Mouse (Mus musculus) intestine, postnatal 0 days (tissue): ENCODE data around the gene Prom2. TPM values are rescaled to one million over a fixed set of nuclear protein-coding genes. Genes with fewer than 3 reads are reported as not detected.

Experiments
- ATAC-seq: fragments of 200-750 bp; cut with Nextera tagmentation; 2 replicates; pipeline ENCODE4 v1.8.0; 2017; ENCODE audit warnings: mild to moderate bottlenecking, moderate TSS enrichment, moderate library complexity
- H3K27ac ChIP-seq: fragments of 300-500 bp; sonication (generic); 2 replicates; pipeline ENCODE4 v1.5.1; 2014; ENCODE audit warnings: mild to moderate bottlenecking, low read depth, low read length, moderate library complexity
- H3K27me3 ChIP-seq: fragments of 300-500 bp; sonication (generic); replicated peaks from 2 replicates; pipeline ENCODE4 v1.6.1; 2014; ENCODE audit warnings: low read length, mixed read lengths; ENCODE audit not compliant: control insufficient read depth, insufficient read depth
- H3K36me3 ChIP-seq: fragments of 300-500 bp; sonication (generic); 2 replicates; pipeline ENCODE4 v1.6.1; 2014; ENCODE audit warnings: mild to moderate bottlenecking, moderate library complexity; ENCODE audit not compliant: control insufficient read depth, insufficient read depth
- H3K4me1 ChIP-seq: fragments of 300-500 bp; sonication (generic); replicated peaks from 2 replicates; pipeline ENCODE4 v1.6.1; 2014; ENCODE audit warnings: antibody characterized with exemption, low read length, mixed read lengths; ENCODE audit not compliant: control insufficient read depth, insufficient read depth
- H3K4me2 ChIP-seq: fragments of 300-500 bp; sonication (generic); replicated peaks from 2 replicates; pipeline ENCODE4 v1.6.1; 2014; ENCODE audit warnings: low read depth, mild to moderate bottlenecking, moderate library complexity
- H3K4me3 ChIP-seq: fragments of 300-500 bp; sonication (generic); 2 replicates; pipeline ENCODE4 v1.5.1; 2014; ENCODE audit warnings: low read depth, low read length
- H3K9ac ChIP-seq: fragments of 300-500 bp; sonication (generic); 2 replicates; pipeline ENCODE4 v1.6.1; 2014; ENCODE audit warnings: mild to moderate bottlenecking, low read depth, low read length
- H3K9me3 ChIP-seq: fragments of 300-500 bp; sonication (generic); 2 replicates; pipeline ENCODE4 v1.6.1; 2016; ENCODE audit warnings: mixed run types; ENCODE audit not compliant: control insufficient read depth
- CTCF ChIP-seq: sonication (generic); IDR thresholded peaks from 2 replicates; pipeline ENCODE4 v1.5.1; 2016; ENCODE audit warnings: low read depth, mild to moderate bottlenecking, control low read depth, antibody characterized with exemption, moderate library complexity
- WGBS: fragments of 180-500 bp; shearing (Covaris S2); extraction: QIAGEN DNeasy Blood & Tissue Kit; methylation state at CpG from one replicate; pipeline ENCODE4 v1.1.7; 2014; 5-methylcytosine and 5-hydroxymethylcytosine counted together
- polyA plus RNA-seq: library from polyadenylated mRNA; unstranded; fragments of >200 nt; fragmentation: Nextera tagmentation; extraction: Ambion mirVana; gene quantifications from 2 replicates; pipeline ENCODE4 v1.2.1, GENCODE M21; 2015

Gene Prom2
- polyA plus RNA-seq, 1 experiment from 2014 or later: 0.04 TPM

DNA sequence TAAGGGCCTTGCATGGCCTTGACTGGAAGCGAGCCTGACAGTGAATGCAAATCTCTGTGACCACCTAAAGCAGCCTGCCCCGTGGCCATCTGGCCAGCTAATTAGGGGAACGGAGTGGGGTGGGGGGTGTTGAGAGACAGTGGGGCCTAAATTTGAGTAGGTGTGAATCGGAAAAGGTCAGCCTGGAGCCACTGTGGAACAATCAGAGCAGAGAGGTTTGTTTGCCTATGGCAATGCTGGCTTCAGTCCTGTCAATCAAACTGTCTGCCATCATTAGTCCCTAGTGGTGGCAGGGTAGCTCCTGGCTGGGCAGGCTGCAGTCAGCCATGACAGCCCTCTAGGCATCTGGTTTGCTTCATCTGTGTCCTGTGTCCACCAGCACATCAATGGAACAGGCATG, 29.8 kb downstream of the Prom2 start:
- Histone ChIP-seq H3K27ac (no peak overlapping the region), H3K36me3 (no peaks in the 10 kb centered on the region), H3K4me2 (no peak overlapping the region), H3K4me1 (no peaks in the 10 kb centered on the region), H3K4me3 (no peak overlapping the region), H3K27me3 (no peaks in the 10 kb centered on the region), H3K9ac (no peak overlapping the region), H3K9me3 (no peaks in the 10 kb centered on the region)
- no peak for ATAC-seq
- WGBS: 48% methylated on average over 4 of the region's 4 CpGs
- no peak for TF ChIP-seq CTCF

DNA sequence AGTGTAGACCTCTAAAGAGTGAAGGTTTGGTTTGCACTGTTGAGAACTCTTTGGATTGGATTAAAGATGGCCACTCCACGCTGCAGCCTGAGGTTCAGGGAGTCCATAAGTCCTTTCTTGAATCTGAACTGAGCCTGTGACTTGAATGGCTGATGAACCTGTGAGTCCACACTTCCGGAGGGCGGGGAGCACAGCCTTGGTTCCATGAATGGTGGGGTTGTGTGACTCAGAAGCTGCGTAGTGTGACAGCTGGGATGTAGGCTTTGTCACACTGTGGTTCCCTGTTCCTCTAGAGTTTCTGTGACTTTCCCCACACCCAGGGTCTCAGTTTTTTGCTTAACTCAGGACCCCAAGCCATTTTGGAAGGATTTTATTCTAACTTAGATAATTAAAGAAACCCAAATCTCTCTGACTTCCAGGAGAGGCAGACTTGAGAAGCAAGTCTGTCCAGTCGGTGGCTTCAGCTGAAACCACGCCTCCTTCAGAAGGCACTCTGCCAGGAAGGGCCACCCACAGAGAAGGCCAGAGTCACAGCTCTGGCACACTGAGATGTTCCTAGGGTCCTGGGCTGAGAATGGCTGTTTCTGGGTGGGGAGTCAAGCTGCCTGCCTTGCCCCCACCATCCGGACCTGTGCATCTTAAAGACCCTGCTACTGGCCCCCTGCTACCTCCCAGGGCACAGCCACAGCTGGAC, 33.2 kb downstream of the Prom2 start:
- no peak for TF ChIP-seq CTCF
- H3K9me3 ChIP-seq: no peaks in the 10 kb centered on the region
- 60% methylated on average over 7 of the region's 7 CpGs for WGBS
- H3K36me3 ChIP-seq: no peaks in the 10 kb centered on the region
- ATAC-seq: no peak
- no peak overlapping the region for H3K4me2 ChIP-seq
- no peaks in the 10 kb centered on the region for H3K4me1 ChIP-seq
- no peak overlapping the region for H3K9ac ChIP-seq
- no peak overlapping the region for H3K27ac ChIP-seq
- no peak overlapping the region for H3K4me3 ChIP-seq
- no peaks in the 10 kb centered on the region; the same call in 1 of the 2 replicates for H3K27me3 ChIP-seq

DNA sequence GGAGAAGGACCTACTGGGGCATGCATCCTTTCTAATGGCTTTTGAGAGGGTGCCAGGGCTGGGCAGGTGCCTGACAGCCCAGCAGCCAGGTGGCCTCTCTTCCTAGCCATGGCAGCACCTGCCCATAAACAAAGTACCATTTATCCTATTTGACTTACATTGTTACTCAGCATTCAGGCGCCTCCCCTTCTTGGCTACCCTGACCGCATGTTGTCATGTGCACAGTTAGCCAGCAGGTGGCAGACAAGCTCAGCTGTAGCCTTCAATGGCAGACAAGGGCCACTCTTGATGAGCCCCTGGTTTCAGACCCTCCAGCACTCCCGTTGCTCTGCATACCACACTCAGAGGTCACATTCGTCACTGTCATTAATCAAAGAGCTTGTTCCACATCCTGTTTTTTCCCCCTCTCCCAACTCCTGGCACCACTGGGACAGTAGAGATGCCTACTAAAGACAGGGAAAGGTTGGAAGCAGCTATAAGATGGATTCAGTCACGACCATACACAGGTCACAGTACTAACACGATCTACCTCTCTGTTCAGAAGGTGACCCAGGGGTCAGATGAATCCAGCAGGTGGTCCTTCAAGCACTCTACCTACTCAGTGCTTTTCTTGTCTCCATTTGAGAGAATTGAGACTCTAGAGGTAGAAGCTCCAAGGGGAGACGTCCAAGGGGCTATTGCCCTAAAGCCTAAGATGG, 34.0 kb downstream of the Prom2 start:
- H3K4me3 ChIP-seq: no peak overlapping the region
- H3K4me2 ChIP-seq: no peak overlapping the region
- TF ChIP-seq CTCF: peak; percentile 96
- H3K27me3 ChIP-seq: no peaks in the 10 kb centered on the region; the same call in 1 of the 2 replicates
- H3K36me3 ChIP-seq: no peaks in the 10 kb centered on the region
- WGBS: 30% methylated on average over 7 of the region's 7 CpGs
- H3K9me3 ChIP-seq: no peaks in the 10 kb centered on the region
- H3K27ac ChIP-seq: no peak overlapping the region
- H3K4me1 ChIP-seq: no peaks in the 10 kb centered on the region
- 0 out of 2 replicates have a peak, but pooled peaks have one; percentile 27 for ATAC-seq
- no peak overlapping the region for H3K9ac ChIP-seq

DNA sequence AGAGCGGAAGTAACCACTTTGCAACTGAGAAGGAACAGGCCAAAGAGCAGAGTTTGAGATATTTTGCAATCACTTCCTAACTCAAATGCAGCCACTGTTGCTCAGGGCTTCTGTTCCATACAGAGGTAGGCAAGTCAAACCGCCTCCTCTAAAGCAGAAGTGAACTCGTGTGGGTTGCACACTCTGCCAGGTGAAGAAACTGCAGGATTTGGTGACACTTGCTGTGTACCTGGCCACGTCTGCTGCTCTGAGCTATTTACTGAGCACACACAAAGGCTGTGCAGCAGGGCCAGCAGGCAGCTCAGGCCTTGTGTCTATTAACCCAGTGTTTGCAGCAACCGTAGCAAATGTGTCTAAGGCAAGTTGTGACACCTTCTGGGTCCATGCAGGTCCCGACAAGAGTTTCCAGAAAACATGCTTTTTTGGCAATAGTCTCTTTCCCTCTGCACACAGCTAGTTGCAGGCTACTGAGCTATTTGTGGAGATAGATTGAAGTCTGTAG, 35.1 kb downstream of the Prom2 start:
- Histone ChIP-seq H3K4me1 (no peaks in the 10 kb centered on the region), H3K27ac (no peak overlapping the region), H3K9me3 (no peaks in the 10 kb centered on the region), H3K9ac (no peak overlapping the region), H3K36me3 (no peaks in the 10 kb centered on the region), H3K27me3 (no peaks in the 10 kb centered on the region; the same call in 1 of the 2 replicates), H3K4me2 (no peak overlapping the region), H3K4me3 (no peak overlapping the region)
- ATAC-seq: no peak
- TF ChIP-seq CTCF: no peak
- 72% methylated on average over 6 of the region's 6 CpGs for WGBS

DNA sequence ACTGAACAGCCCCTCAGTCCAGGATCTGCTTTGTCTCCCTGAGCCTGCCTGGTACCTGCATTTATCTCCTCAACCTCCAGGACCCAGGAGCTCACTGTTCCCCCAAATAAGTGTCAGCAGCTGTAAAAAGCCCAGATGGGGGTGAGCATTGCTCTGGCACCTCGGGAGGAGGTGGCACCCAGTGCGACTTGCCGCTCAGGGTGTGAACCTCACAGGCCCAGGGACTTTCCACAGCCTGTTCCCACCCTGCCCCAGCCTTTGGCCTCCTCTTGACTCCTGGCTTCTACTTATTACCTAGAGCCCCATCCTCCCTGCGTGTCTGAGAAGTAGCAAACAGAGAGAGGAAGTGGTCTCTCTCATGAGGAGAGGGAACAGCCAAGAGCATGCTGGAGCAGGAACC, 36.1 kb downstream of the Prom2 start:
- no peak for TF ChIP-seq CTCF
- H3K4me2 ChIP-seq: no peak overlapping the region
- no peaks in the 10 kb centered on the region for H3K4me1 ChIP-seq
- no peaks in the 10 kb centered on the region for H3K9me3 ChIP-seq
- H3K36me3 ChIP-seq: no peaks in the 10 kb centered on the region
- ATAC-seq: no peak
- no peaks in the 10 kb centered on the region; the same call in 1 of the 2 replicates for H3K27me3 ChIP-seq
- H3K27ac ChIP-seq: no peak overlapping the region
- 55% methylated on average over 4 of the region's 4 CpGs for WGBS
- no peak overlapping the region for H3K4me3 ChIP-seq
- no peak overlapping the region for H3K9ac ChIP-seq

DNA sequence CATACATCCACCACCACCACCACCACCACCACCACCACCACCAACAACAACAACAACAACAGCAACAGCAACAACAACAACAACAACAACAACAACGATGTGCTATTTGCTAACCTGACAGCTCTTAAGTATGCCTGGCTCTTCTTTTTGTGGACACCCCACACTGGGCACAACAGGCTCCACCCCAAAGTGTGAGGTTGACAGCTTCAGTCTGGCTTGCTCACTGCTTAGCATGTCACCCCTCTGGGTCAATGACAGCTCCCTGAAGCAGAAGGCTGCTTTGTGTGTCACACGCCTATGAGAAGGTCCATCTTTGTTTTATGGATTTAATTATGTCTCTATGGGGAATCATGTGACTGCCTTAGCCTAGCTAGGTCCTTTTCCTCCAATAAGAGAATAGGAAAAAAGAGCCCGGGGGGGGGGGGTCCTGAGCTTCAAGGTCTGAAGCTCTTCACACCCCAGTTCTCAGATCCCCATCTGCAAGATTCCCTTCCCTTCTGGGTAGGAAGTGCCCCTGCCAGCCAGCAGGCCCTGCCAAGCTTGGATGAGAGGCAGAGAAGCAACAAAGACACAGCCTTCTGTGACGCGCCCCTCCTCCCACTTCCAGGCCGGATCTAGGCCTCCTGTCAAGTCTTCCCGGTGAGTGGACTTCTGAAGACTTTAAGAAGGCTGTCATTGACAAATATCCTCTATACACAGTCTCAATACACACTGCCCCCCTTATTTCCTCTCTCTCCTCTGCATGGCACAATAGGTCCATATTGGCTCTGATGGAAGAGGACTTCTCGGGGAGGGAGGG, 37.3 kb downstream of the Prom2 start:
- no peak overlapping the region for H3K4me2 ChIP-seq
- H3K27me3 ChIP-seq: no peaks in the 10 kb centered on the region; the same call in 1 of the 2 replicates
- H3K27ac ChIP-seq: no peak overlapping the region
- no peak for TF ChIP-seq CTCF
- H3K4me1 ChIP-seq: no peaks in the 10 kb centered on the region
- no peaks in the 10 kb centered on the region for H3K9me3 ChIP-seq
- no peaks in the 10 kb centered on the region for H3K36me3 ChIP-seq
- H3K4me3 ChIP-seq: no peak overlapping the region
- no peak overlapping the region for H3K9ac ChIP-seq
- 58% methylated on average over 8 of the region's 8 CpGs for WGBS
- no peak for ATAC-seq
